Mouse (Mus musculus): Measurements from ENCODE around the gene Gm10401.

Gm10401 gene

GRCm38 (mm10) chr5:115070457-115070856 lies 27.6 kb downstream of the Gm10401 start:
- no peak for DNase-seq (ENCODE audit: low read depth, low spot score)

GRCm38 (mm10) chr5:115069611-115070010 lies 28.5 kb downstream of the Gm10401 start:
- DNase-seq (ENCODE audit: low read depth, low spot score), result no peak

GRCm38 (mm10) chr5:115068671-115069421 lies 29.2 kb downstream of the Gm10401 start:
- DNase-seq (ENCODE audit: low read depth, low spot score), result no peak

GRCm38 (mm10) chr5:115066245-115066644 lies 31.9 kb downstream of the Gm10401 start:
- no peak for DNase-seq (ENCODE audit: low read depth, low spot score)

GRCm38 (mm10) chr5:115063391-115063790 lies 34.7 kb downstream of the Gm10401 start:
- no peak for DNase-seq (ENCODE audit: low read depth, low spot score)

GRCm38 (mm10) chr5:115062566-115062965 lies 35.5 kb downstream of the Gm10401 start:
- no peak for DNase-seq (ENCODE audit: low read depth, low spot score)

GRCm38 (mm10) chr5:115060977-115061376 lies 37.1 kb downstream of the Gm10401 start:
- DNase-seq (ENCODE audit: low read depth, low spot score), result no peak

GRCm38 (mm10) chr5:115060067-115060695 lies 37.9 kb downstream of the Gm10401 start:
- DNase-seq (ENCODE audit: low read depth, low spot score), result no peak

GRCm38 (mm10) chr5:115058584-115059297 lies 39.4 kb downstream of the Gm10401 start:
- no peak for DNase-seq (ENCODE audit: low read depth, low spot score)

GRCm38 (mm10) chr5:115057153-115057552 lies 40.9 kb downstream of the Gm10401 start:
- no peak for DNase-seq (ENCODE audit: low read depth, low spot score)

- no peak for DNase-seq (ENCODE audit: low read depth, low spot score)
Measured at GRCm38 (mm10) chr5:115055418-115055817, 42.7 kb downstream of the Gm10401 start.

GRCm38 (mm10) chr5:115053791-115054396 lies 44.2 kb downstream of the Gm10401 start:
- no peak for DNase-seq (ENCODE audit: low read depth, low spot score)

- DNase-seq (ENCODE audit: low read depth, low spot score), result no peak
Measured at GRCm38 (mm10) chr5:115052546-115052945, 45.5 kb downstream of the Gm10401 start.

GRCm38 (mm10) chr5:115050776-115051175 lies 47.3 kb downstream of the Gm10401 start:
- DNase-seq (ENCODE audit: low read depth, low spot score), result no peak

- no peak for DNase-seq (ENCODE audit: low read depth, low spot score)
Measured at GRCm38 (mm10) chr5:115049692-115050091, 48.4 kb downstream of the Gm10401 start.
